Mouse (Mus musculus) megakaryocyte, embryonic 14.5 days (primary cell): ENCODE results near the gene Rybp.

Experiments used
- FLI1 ChIP-seq: IDR thresholded peaks from 2 replicates; pipeline ENCODE4 v1.6.1; 2012; ENCODE audit warnings: low read length, inconsistent platforms, mixed read lengths
- GATA1 ChIP-seq: IDR thresholded peaks from 3 replicates; pipeline ENCODE4 v1.6.1; 2012; ENCODE audit warnings: mixed read lengths, low read length, inconsistent platforms, borderline replicate concordance

DNA sequence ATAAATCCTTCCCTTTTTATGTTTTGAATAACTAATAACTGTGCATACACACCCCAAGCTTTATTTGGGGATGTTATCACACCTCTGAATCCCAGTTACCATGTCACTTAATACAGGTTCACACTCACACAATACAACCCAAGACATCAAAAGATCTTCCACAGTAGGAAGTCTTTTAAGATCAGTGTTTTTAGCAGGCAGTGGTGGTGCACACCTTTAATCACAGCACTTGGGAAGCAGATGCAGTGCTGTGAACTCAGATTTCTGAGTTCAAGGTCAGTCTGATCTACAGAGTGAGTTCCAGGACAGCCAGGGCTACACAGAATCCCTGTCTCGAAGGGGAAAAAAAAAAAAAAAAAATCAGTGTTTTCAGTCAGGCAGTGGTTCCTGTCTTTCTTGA is 13.7 kb downstream of the Rybp start:
- TF ChIP-seq GATA1 (no peak), FLI1 (no peak)
